Mouse (Mus musculus) intestine, embryonic 14.5 days (tissue): ENCODE results near the gene Pacrg. TPM values are rescaled to one million over a fixed set of nuclear protein-coding genes. Genes with fewer than 3 reads are reported as not detected.

Experiments
- ATAC-seq: fragments of 200-750 bp; cut with Nextera tagmentation; replicated peaks from 2 replicates; pipeline ENCODE4 v1.8.0; 2017; ENCODE audit warnings: low read depth, moderate number of reproducible peaks, moderate TSS enrichment, moderate library complexity; ENCODE audit not compliant: low FRiP score, low TSS enrichment
- DNase-seq: peaks from one replicate; pipeline ENCODE4 v3.0.0-alpha.2; 2018; ENCODE audit warnings: low spot score
- H3K27ac ChIP-seq: fragments of 300-500 bp; sonication (generic); 2 replicates; pipeline ENCODE4 v1.5.1; 2014; ENCODE audit warnings: low read depth, mild to moderate bottlenecking, control low read depth
- H3K27me3 ChIP-seq: fragments of 300-500 bp; sonication (generic); replicated peaks from 2 replicates; pipeline ENCODE4 v1.6.1; 2014; ENCODE audit warnings: low read length, control low read depth; ENCODE audit not compliant: control insufficient read depth, insufficient read depth
- H3K36me3 ChIP-seq: fragments of 300-500 bp; sonication (generic); 2 replicates; pipeline ENCODE4 v1.6.1; 2014; ENCODE audit warnings: low read length, control low read depth; ENCODE audit not compliant: control insufficient read depth, insufficient read depth
- H3K4me1 ChIP-seq: fragments of 300-500 bp; sonication (generic); replicated peaks from 2 replicates; pipeline ENCODE4 v1.6.1; 2014; ENCODE audit warnings: low read length, control low read depth, mixed read lengths; ENCODE audit not compliant: control insufficient read depth, insufficient read depth
- H3K4me2 ChIP-seq: fragments of 300-500 bp; sonication (generic); 2 replicates; pipeline ENCODE4 v1.6.1; 2014; ENCODE audit warnings: low read length
- H3K4me3 ChIP-seq: fragments of 300-500 bp; sonication (generic); 2 replicates; pipeline ENCODE4 v1.5.1; 2014; ENCODE audit warnings: low read depth, low read length, control low read depth, mixed read lengths
- H3K9ac ChIP-seq: fragments of 300-500 bp; sonication (generic); 2 replicates; pipeline ENCODE4 v1.6.1; 2014; ENCODE audit warnings: mild to moderate bottlenecking, low read length
- H3K9me3 ChIP-seq: fragments of 300-500 bp; sonication (generic); 2 replicates; pipeline ENCODE4 v1.6.1; 2016; ENCODE audit warnings: low read length, control low read depth; ENCODE audit not compliant: control insufficient read depth
- WGBS: fragments of 180-500 bp; shearing (Covaris S2); extraction: QIAGEN DNeasy Blood & Tissue Kit; methylation state at CpG from one replicate; pipeline ENCODE4 v1.1.7; 2014; 5-methylcytosine and 5-hydroxymethylcytosine counted together
- polyA plus RNA-seq: library from polyadenylated mRNA; unstranded; fragments of >200 nt; fragmentation: Nextera tagmentation; extraction: Ambion mirVana; gene quantifications from 2 replicates; pipeline ENCODE4 v1.2.1, GENCODE M21; 2014

The Pacrg gene
- polyA plus RNA-seq, 1 experiment from 2014 or later = 1.1 TPM

- H3K9ac ChIP-seq = no peak overlapping the region
- no peak overlapping the region for H3K27ac ChIP-seq
- H3K4me2 ChIP-seq = no peak overlapping the region
- ATAC-seq (no peak), DNase-seq (no peak)
- no peaks in the 10 kb centered on the region for H3K9me3 ChIP-seq
- H3K36me3 ChIP-seq = no peaks in the 10 kb centered on the region
- H3K27me3 ChIP-seq = no peaks in the 10 kb centered on the region
- no peak overlapping the region for H3K4me3 ChIP-seq
- WGBS = 90% methylated on average over 3 of the region's 3 CpGs
- H3K4me1 ChIP-seq = no peaks in the 10 kb centered on the region
Measured at GRCm38 (mm10) chr17:10567411-10567810, 272.7 kb downstream of the Pacrg start.

- no peak overlapping the region for H3K4me3 ChIP-seq
- H3K4me2 ChIP-seq = no peak overlapping the region
- H3K36me3 ChIP-seq = no peaks in the 10 kb centered on the region
- no peak overlapping the region for H3K9ac ChIP-seq
- no peaks in the 10 kb centered on the region for H3K4me1 ChIP-seq
- H3K9me3 ChIP-seq = no peaks in the 10 kb centered on the region
- ATAC-seq (no peak), DNase-seq (no peak)
- H3K27me3 ChIP-seq = no peaks in the 10 kb centered on the region
- no peak overlapping the region for H3K27ac ChIP-seq
- WGBS = 91% methylated on average over 5 of the region's 5 CpGs
Measured at GRCm38 (mm10) chr17:10564191-10564590, 275.9 kb downstream of the Pacrg start.

- 86% methylated on average over 7 of the region's 7 CpGs for WGBS
- Histone ChIP-seq H3K9ac (no peak overlapping the region), H3K4me3 (no peak overlapping the region), H3K4me2 (no peak overlapping the region), H3K4me1 (no peaks in the 10 kb centered on the region), H3K27me3 (no peaks in the 10 kb centered on the region), H3K27ac (no peak overlapping the region), H3K36me3 (no peaks in the 10 kb centered on the region), H3K9me3 (no peaks in the 10 kb centered on the region)
- DNase-seq (no peak), ATAC-seq (no peak)
Measured at GRCm38 (mm10) chr17:10562871-10563270, 277.2 kb downstream of the Pacrg start.

GRCm38 (mm10) chr17:10560053-10560452 lies 280.1 kb downstream of the Pacrg start:
- no peak for ATAC-seq
- Histone ChIP-seq H3K4me3 (no peak overlapping the region), H3K27me3 (no peaks in the 10 kb centered on the region), H3K4me2 (no peak overlapping the region), H3K36me3 (no peaks in the 10 kb centered on the region), H3K4me1 (no peaks in the 10 kb centered on the region), H3K9ac (no peak overlapping the region), H3K27ac (no peak overlapping the region), H3K9me3 (no peaks in the 10 kb centered on the region)
- WGBS = 78% methylated on average over 3 of the region's 3 CpGs
- no peak for DNase-seq

GRCm38 (mm10) chr17:10558671-10559070 lies 281.4 kb downstream of the Pacrg start:
- no peak for DNase-seq
- WGBS = 54% methylated on average over 8 of the region's 8 CpGs

GRCm38 (mm10) chr17:10552295-10553056 lies 287.6 kb downstream of the Pacrg start:
- WGBS = 92% methylated on average over 16 of the region's 16 CpGs
- DNase-seq (no peak), ATAC-seq (no peak)
- no peaks in the 10 kb centered on the region for H3K9me3 ChIP-seq
- no peak overlapping the region for H3K27ac ChIP-seq
- H3K9ac ChIP-seq = no peak overlapping the region
- H3K27me3 ChIP-seq = no peaks in the 10 kb centered on the region
- no peak overlapping the region for H3K4me3 ChIP-seq
- no peaks in the 10 kb centered on the region for H3K36me3 ChIP-seq
- H3K4me1 ChIP-seq = no peaks in the 10 kb centered on the region; the same call in 1 of the 2 replicates
- no peak overlapping the region for H3K4me2 ChIP-seq

More at GRCm38 (mm10) chr17:10558671-10559070, 281.4 kb downstream of the Pacrg start:
- no peak for ATAC-seq
- H3K27ac ChIP-seq = no peak overlapping the region
- no peak overlapping the region for H3K9ac ChIP-seq
- no peak overlapping the region for H3K4me3 ChIP-seq
- no peaks in the 10 kb centered on the region for H3K4me1 ChIP-seq
- no peaks in the 10 kb centered on the region for H3K9me3 ChIP-seq
- no peak overlapping the region for H3K4me2 ChIP-seq
- no peaks in the 10 kb centered on the region for H3K36me3 ChIP-seq
- no peaks in the 10 kb centered on the region for H3K27me3 ChIP-seq

- Histone ChIP-seq H3K9ac (no peak overlapping the region), H3K4me1 (no peaks in the 10 kb centered on the region; the same call in 1 of the 2 replicates), H3K27ac (no peak overlapping the region), H3K4me2 (no peak overlapping the region), H3K9me3 (no peaks in the 10 kb centered on the region), H3K4me3 (no peak overlapping the region), H3K27me3 (no peaks in the 10 kb centered on the region), H3K36me3 (no peaks in the 10 kb centered on the region)
- no peak for DNase-seq
- ATAC-seq = no peak
- WGBS = 86% methylated on average over 15 of the region's 15 CpGs
Measured at GRCm38 (mm10) chr17:10550781-10551520, 289.2 kb downstream of the Pacrg start.

GRCm38 (mm10) chr17:10549825-10550224 lies 290.3 kb downstream of the Pacrg start:
- Histone ChIP-seq H3K4me1 (no peaks in the 10 kb centered on the region; the same call in 1 of the 2 replicates), H3K36me3 (no peaks in the 10 kb centered on the region), H3K4me2 (no peak overlapping the region), H3K27me3 (no peaks in the 10 kb centered on the region), H3K4me3 (no peak overlapping the region), H3K9me3 (no peaks in the 10 kb centered on the region), H3K27ac (no peak overlapping the region), H3K9ac (no peak overlapping the region)
- 58% methylated on average over 3 of the region's 3 CpGs for WGBS
- DNase-seq = no peak
- no peak for ATAC-seq
